Mouse (Mus musculus) heart, adult 9 months (tissue): ENCODE data around the gene F7.

ENCODE experiments used
- DNase-seq, 2 experiments: peaks; one replicate each; pipeline ENCODE4 v3.0.0; 2022; ENCODE audit warnings: low spot score in 2 of 2

Gene F7

DNA sequence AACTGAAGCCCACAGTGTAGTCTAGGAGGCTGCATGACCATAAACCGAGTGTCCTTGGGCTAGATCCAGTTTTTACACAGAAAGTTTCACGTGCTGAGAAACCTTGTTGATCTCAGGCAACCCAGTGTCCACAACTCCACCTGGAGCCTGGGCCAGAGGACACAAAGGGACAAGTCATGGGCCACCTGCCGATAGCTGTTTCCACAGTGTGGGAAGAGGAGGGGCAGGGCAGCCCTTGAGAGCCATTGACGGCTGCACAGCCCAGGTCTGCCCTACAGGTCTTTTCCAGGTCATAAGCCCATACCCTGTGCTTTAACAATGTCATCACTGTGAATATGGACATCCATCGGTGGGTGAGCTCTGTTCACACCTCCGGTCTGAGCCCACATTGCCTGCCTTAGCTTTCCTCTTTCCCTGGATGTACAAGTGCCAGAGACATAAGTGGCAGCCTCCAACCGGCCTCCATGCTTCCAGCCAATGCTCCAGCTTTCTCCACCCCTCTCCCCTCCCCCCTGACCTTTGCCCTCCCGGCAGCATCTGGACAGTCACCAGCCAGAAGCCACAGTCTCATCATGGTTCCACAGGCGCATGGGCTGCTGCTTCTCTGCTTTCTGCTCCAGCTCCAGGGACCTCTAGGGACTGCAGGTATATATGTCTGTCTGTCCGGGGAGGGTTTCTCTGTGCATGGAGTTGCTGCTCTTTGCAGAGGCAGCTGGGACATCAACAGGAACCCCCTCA is at the start of gene F7:
Gene F7, plus strand, starts transcription at position 548 of the 738 bp plus-strand sequence.
- no peak for DNase-seq

DNA sequence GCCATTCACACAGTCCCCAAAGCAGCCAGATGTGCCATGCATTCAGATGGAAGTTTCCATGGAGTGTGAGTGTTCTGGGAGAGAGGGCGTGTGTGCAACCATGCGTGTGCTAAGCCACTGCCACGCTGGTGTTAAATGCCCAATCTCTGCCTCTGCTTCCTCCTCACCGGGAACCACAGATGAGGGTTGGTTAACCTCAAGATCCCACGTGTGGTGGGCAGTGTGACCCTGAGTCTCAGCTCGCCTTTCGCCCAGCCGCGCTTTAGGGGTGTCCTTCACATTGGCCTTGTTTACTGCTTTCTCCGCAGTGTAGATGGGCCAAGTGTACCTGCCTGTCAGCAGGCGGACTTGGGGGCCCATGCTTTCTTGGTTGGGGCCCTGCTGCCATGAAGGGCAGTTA is 49.5 kb upstream of the F7 start:
- DNase-seq: no peak

DNA sequence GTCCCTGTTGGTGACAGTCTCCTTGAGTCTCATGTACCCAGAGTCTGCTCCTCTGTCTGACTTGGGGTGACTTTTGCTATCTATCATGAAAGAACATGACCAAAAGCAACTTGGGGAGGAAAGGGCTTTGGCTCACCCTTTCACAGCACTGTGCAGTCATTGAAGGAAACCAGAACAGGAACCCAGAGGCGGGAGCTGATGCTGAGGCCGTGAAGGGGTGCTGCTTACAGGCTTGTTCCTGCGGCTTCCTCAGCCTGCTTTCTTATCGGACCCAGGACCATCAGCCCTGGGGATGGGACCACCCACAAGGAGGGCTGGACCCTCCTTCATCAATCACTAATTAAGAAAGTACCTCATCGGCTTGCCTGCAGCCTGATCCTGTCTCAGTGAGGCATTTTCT is 49.1 kb upstream of the F7 start:
- DNase-seq: no peak

DNA sequence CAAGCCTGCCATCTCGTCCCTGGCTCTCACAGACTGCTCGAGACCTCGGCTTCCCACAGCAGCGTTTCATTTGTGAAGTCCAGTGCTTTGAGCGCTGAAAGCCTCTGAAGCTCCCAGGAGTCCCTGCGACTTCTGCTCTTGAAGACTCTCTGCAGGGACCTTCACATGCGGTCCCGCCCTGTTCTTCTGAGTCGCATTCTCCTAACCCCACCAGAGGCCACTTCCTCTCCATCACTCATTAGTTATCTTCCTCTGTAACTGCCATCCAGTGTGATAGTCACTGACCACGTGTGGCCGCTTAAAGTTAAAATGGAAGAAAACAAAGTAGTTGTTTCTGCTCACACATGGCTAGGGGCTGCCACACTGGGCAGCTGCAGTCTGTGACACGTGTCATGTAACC is 48.5 kb upstream of the F7 start:
- no peak for DNase-seq

DNA sequence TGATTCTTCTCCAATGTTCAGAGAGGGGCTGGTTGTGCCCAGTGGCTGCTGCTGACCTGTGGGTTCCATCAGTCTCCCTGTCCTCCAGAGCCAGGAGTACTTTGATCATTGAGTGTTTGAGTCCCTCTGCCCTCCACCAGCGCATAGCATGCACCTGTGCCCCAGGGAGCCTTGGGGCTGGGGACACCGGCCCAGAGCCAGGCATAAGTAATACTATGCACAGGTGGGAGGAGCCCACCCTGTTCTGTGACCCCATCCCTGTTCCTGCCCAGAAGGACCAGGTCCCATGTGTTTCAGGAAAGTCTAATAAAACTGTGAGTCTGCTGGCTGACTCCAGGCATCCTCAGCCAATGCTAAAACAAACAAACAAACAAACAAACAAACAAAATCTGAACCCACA is 47.5 kb upstream of the F7 start:
- DNase-seq: no peak

DNA sequence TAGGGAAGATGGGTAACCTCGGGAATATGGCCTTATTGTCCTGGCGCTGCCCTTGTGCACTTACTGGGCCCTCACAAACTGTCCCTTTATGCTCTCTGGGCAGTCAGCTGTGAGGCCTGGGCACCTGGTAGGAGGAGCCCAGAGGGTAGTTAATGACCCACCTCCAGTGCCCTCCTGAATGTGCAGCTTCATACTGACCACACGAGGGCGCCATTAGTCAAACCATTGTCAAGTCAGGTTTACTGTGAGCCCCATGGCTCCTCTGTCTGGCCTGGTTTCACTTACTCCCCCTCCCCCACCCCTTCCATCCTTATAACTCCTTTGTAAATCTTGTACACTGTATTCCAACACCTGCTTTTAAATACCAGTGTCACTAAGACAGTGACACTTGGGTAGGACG is 47.1 kb upstream of the F7 start:
- peak; percentile 26 to 29 for DNase-seq

DNA sequence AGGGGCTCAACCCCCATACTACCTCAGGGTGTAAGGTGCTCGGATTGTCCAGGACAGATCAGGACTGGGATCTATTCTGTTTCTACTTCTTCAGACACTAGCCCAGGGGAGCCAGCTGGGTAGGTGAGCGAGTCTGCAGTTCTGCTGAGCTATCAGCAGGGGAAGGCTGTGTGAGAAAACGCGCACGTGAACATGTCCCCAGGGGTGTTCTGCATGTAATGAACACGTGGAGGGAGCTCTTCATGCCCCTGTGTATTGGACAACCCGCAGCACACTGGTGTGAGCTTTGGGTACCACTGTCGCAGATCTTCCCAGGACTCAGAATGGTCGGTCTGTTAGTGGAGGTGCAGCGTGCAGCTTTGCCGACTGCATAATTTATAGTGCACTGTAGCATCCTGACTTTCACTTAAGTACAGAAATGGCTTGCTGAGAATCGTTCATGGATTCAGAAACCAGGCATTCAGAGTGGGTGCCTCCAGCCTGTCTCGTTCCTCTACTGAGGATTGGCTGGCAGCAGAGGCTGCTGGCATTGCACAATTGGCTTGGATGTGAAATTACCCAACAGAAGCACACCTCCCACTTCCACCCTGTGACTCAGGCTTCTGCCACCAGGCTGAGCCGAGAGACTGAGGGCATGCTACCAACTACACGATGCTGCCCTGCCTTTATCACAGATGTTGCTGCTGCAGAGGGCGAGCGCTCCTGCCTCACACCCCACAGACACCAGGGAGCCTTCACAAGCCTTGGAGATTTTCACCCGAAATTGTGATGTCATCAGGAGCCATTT is 42.0 kb upstream of the F7 start:
- no peak for DNase-seq

DNA sequence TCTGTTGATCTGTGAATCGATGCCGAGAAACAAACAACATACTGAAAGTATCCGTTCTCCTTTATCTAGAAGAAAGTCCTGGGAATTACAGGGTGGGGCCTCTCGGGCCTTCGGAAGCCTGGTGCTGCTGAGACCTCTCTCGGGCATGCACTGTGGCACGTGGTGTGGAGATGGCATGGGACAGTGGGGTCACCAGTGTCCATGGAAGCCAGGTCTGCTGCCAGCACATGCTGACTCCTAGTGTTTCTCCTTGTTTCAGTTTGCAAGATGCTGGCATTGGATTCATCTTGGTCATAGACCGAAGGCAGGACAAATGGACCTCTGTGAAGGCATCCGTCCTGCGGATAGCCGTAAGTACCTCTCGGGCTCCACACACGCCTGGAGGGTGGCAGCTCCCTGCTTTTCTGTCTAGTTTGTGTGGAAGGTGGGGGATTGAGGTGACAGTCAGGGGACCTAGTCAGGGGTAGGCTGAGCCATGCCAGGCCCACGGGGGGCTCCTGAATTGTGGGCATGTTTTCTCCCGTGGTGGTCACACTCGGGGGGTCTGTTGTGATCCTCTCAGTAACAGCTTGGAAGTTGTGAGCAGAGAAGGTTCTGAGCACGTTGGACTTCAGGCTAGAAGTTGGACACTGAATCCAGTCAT is 41.1 kb upstream of the F7 start:
- no peak for DNase-seq

DNA sequence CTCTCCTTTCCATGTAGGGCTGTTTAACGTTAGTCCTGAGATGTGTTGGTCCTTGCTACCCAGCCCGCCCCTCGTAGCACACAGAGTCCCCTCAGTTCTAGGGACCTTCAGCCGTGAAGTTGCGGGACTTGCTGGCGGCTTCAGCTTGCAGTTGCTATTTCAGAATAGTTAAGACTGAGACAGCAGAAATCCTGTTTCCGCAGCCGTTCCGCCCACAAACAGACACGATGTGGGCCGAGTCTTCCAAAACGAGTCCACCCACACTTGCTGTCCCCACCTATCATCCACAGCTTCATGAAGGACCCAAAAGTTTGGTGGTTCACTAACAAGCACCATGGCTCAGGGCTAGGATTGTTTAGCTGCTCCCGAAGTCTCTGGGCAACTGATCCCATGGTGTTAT is 40.6 kb upstream of the F7 start:
- no peak for DNase-seq

DNA sequence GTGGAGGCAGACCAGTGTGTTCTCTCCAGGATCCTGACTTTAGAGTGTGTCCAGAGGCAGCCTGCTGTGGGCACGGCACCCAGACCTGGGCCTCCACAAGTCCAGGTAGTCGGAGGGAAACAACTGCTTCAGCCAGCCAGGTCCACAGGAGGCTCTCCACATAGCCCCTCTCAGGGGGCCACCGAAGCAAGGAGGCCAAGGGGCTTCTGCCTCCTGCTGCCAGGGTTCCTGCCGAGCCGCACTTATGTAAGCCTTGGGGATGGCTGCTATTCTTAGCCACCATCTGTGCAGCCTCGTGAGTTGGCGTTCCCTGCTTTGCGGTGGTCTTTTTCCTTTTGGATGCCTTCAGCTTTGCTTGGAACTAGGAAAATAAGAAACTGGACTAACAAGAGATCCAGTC is 38.3 kb upstream of the F7 start:
- DNase-seq: peak in 1 of 2 experiments; percentile 26

DNA sequence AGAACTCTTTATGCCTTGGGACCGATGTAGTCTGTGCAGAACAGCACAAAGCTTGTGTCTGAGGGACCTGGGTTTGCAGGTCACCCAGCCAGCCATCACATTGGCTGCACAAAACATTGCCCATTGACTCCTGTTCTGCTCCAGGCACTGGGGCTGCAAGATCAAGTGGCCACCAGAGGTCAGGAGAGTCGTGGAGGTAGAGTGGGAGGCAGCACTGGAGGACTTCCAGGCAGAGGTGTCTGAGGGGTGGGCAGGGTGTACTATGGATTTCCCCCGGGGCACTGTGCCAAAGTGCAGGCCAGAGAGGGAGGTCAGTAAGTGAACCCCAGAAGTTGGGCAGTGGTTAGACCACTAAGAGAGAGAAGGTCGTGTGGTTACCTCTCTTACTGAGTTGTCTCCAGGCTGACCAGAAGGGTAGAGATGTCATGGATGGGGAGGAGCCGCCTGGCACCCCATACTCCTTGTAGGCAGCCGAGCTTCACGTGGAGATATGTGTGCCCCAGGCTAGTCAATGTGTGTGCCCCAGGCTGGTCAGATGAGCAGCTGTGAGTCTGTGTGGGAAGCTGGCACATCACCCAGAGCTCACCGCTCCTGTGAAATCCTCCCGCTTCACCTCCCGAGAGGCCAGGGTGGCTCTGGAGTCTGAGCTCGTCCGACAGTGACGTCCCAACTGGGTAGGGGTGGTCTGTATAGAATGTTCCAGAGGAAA is 37.0 kb upstream of the F7 start:
- DNase-seq: no peak

DNA sequence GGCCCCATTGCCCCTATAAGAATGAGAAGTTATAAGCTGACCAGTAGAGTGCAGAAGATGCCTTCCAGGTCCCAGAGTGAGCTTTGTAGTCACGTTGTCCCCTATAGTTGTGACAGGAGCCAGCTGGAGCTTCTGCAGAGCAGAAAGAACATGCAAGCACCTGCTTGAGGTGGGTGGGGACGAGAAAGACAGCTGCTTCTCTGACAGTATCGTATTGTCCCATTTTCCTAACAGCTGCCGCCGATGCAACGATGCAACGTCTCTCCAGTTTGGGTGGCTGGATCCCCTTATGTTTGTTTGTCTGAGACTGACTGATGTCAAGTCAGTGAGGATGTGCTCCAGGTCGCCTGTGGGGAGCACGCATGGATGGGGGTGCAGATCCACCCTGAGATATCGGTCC is 34.4 kb upstream of the F7 start:
- no peak for DNase-seq

DNA sequence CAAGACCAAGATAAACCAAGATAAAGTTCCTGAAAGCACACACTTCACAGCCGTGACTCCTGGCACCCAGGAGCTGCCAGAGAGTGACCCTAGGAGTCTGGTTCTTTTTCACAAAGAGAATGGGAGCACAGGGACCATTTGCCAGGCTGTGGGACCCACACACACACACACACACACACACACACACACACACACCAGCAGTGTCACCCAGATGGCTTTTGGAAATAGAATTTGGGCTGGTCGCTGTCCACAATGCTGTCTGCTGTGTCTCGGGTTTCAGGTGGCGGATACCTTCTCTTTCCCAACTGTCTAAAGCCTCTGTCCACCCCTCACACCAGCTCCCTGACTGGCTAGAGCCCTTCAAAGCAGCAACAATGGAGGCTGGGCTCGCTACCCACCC is 31.4 kb upstream of the F7 start:
- DNase-seq: no peak

DNA sequence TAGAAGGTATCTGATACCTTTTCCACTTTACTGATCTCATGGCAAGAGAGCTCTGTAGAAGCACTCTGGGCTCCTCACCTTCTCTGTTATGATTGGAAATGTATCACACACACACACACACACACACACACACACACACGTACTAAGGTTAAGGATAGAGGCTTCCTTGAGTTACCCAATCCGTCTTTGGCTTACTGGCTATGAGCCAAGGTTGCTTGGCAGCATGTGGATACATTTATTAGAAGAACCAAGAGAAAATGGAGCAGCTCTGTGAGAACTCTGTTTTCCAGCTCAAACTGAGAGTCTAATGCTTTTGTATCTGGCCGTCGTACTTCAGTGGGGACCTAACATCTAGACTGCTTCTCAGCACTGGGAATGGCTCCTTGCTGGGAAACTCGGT is 30.4 kb upstream of the F7 start:
- no peak for DNase-seq

DNA sequence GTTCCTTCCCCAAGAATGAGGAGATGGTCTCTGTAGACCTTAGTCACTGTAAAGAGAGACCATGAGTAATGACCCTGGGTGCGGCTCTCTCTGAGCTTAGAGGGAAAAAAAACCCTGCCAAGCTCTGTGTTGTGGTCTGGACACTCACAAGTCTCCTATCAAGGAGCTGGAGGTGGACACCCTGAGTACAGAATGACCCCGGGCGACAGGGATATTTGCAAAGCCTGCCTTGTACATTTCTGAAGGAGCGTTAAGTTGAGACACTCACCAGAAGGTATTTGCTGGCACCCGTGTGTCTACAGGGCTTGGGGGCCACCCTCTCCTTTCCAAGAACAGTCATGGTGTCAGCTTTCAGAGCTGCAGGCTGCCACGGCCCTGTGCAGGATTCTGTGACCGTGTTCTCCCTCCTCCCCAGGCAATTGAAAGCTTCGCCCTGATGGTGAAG is 29.0 kb upstream of the F7 start:
- peak; percentile 25 to 33 for DNase-seq

DNA sequence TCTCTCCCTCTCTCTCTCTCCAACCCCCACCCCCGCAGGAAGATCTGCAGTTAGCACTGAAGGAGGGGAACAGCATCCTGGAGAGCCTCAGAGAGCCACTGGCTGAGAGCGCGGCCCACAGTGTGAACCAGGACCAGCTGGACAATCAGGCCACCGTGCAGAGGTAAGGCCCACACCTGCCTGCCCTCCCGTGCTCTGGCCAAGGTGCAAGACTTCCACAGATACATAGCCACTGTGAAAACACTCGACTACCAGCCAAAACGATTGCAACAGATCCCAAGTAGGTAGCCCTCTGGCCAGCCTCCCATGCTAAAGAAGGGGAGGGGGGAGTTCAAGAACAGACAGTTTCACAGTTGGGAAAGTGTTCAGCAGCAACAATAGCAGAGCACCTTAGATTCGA is 27.5 kb upstream of the F7 start:
- no peak for DNase-seq

DNA sequence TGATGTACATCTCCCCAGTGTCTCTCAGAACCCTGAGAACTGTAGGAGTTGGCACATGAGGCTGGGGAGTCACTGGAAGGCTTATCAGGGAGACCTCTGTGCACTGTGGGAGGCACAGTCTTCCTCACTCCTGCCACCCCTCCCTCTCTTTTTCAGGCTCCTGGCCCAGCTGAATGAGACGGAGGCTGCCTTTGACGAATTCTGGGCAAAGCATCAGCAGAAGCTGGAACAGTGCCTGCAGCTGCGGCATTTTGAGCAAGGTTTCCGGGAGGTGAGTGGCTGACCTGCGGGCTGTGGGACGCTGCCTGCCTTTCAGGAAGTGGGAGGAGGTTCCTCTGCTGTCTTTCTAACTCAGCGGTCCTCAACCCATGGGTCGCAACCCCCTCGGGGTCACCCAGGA is 26.0 kb upstream of the F7 start:
- DNase-seq: no peak

DNA sequence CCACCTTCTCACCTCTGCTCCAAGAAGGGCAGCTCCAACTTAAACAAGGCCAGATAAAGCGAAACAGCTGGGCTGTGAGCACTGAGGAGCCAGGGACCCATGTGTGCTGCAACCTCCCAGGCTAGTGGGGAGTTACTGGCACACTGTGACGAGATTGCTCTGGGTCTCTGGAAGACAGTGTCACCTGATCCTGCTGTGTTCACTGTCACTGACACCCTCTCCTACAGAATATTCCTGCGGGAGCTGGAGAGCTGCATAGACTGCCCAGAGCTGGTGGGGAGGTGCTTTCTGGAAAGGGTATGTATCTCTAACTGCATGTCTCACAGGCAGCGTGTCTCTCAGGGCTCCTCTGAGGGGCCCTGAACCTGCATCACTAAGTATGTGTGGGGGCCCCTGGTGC is 18.4 kb upstream of the F7 start:
- no peak for DNase-seq

DNA sequence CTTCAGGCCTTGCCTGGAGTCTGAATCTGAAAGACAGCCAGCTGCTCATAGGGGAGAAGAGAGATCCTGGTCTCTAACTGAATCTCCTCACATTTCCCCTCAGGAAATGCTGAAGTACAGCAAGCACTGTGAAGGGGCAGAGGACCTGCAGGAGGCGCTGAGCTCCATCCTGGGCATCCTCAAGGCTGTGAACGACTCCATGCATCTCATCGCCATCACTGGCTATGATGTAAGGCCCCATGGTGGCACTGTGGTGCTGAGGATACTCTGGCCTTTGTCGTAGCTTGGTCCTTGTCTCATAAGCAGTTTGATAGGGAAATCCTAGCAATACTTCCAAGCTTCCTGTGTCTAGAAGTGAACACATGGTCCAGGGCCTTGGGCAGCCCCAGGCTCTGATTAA is 15.5 kb upstream of the F7 start:
- no peak for DNase-seq

DNA sequence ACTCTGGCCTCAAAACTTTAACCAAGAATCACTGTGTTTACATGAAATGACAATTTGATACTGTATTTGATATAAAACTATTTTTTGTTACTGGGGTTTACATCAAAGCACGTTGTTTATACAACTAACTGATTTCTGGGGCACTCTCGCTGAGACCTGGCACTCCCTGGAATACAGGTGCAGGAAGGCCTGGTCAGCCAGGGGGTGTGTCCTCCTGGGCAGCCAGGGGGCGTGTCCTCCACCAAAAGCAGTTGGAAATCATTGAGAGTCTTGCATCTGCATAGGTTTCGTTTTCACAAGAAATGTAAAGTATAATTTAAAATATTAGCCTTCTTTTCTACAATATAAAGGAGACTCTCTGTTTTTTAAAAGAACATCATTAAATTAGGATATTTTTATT is 6.3 kb upstream of the F7 start:
- no peak for DNase-seq

DNA sequence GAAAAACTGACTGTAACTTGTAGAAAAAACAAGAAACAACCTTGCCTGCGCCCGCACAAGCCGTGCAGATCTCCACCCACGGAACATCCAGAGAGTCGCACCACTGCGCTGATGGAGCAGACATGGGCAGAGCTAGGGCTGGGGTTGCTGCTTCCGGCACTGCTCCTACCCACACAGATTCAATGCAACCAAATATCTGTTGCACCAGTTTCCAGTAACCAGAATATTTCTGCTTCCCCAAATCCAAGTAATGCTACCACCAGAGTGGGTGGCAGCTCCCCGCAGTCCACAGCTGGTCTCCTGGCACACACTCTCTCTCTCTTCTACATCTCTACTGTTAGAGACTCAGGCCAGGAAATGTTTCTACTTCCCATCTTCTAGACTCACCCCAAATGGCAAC is 4.0 kb upstream of the F7 start:
- no peak for DNase-seq

DNA sequence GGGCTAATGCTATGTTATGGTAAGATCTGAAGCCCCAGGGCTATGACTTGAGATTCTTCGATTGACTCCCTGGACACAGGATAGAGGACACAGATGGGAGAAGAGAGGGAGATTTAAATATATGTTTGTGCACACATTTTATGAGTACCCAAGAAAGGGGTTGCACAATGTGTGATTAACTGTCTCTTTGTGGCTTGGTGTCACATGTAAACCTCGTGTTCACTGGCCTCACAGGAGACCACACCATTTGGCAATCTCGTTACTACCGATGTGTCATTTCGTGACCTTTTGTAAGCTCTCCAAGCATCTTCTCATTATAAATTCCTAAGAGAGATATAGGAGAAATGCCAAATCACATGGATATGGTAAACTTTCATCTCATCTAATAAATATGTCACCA is 1.8 kb downstream of the F7 start:
- DNase-seq: no peak
